Mouse (Mus musculus) spleen, embryonic (tissue): ENCODE results near the gene Oas1d.

Source experiments
- CTCF ChIA-PET: fragments of 350-600 bp; sonication (Branson Sonifier 250); formaldehyde crosslinking; loops from one replicate; lab custom pipeline; 2022; lab: Charles Lee

The Oas1d gene

DNA sequence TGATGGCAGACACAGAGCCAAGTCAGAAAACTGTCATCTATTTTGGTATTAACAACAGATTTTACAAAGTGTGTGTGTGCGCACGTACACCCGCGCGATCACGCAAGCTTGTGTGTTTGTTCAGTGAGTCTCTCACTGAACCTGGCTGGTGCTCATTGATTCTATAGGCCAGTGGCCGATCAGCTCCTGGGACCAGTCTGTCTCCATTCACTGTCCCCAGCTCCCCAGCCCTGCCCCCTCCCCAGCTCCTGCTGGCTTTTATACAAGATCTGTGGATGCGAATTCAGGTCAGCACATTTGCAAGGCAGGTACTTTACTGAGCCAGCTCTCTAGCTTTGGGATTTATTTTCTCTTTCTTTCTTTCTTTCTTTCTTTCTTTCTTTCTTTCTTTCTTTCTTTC lies 54.5 kb downstream of the Oas1d start:
- CTCF ChIA-PET = no interaction called here

DNA sequence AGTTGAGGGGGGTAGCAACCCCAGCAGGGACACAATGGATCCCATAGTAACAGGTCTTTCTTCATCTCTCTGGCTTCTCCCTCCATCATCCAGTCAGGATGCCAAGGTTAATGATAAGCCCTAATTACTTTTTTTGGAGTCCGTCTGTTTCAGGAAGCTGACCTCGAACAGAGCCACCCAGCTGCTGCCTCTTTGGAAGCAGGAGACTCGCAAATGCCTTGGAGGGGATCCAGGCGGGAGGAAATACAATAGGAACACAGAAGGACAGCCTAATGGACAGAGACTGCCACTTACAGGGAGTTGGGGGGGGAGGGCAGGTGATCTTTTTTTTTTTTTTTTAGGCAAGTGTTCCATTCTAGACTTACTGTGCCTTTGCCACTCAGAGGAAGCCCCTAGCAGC lies 55.4 kb downstream of the Oas1d start:
- CTCF ChIA-PET = no interaction called here
